Mouse (Mus musculus): ENCODE data around the gene Slirp. TPM values are rescaled to one million over a fixed set of nuclear protein-coding genes. Genes with fewer than 3 reads are reported as not detected.

The Slirp gene
- polyA plus RNA-seq, 1 experiment from 2014 or later: 238 TPM

- no peak overlapping the region for H3K4me3 ChIP-seq (ENCODE audit: low read depth, low read length)
- TF ChIP-seq EP300 (optimal IDR thresholded peaks at IDR 0.05): no peak
- no peak for TF ChIP-seq CTCF (IDR thresholded peaks at IDR 0.05; ENCODE audit: low read depth)
- no peak for ATAC-seq (ENCODE audit: low FRiP score, low TSS enrichment)
- no peaks in the 10 kb centered on the region for H3K4me1 ChIP-seq (replicated peaks; ENCODE audit: control insufficient read depth, insufficient read depth)
- 74% methylated on average over 4 of the region's 4 CpGs for WGBS
- no peak for DNase-seq (ENCODE audit: low spot score)
- H3K36me3 ChIP-seq (ENCODE audit: control insufficient read depth, insufficient read depth, low read length): no peaks in the 10 kb centered on the region
- H3K4me2 ChIP-seq (replicated peaks; ENCODE audit: low read depth): no peak overlapping the region
- H3K9me3 ChIP-seq (ENCODE audit: control insufficient read depth, low read length): no peaks in the 10 kb centered on the region
- no peak overlapping the region for H3K9ac ChIP-seq (ENCODE audit: low read length)
- H3K27me3 ChIP-seq (ENCODE audit: control insufficient read depth, insufficient read depth, low read length): no peaks in the 10 kb centered on the region
- H3K27ac ChIP-seq (replicated peaks): no peak overlapping the region
Measured at GRCm38 (mm10) chr12:87415358-87415757, 28.3 kb upstream of the Slirp start.

- Histone ChIP-seq H3K27me3 (ENCODE audit: control insufficient read depth, insufficient read depth, low read length) (no peaks in the 10 kb centered on the region), H3K4me2 (replicated peaks; ENCODE audit: low read depth) (no peak overlapping the region), H3K27ac (replicated peaks) (no peak overlapping the region), H3K9ac (ENCODE audit: low read length) (no peak overlapping the region), H3K9me3 (ENCODE audit: control insufficient read depth, low read length) (no peaks in the 10 kb centered on the region), H3K4me3 (ENCODE audit: low read depth, low read length) (no peak overlapping the region), H3K36me3 (ENCODE audit: control insufficient read depth, insufficient read depth, low read length) (no peaks in the 10 kb centered on the region), H3K4me1 (replicated peaks; ENCODE audit: control insufficient read depth, insufficient read depth) (no peaks in the 10 kb centered on the region)
- 29% methylated on average over 7 of the region's 7 CpGs for WGBS
- ATAC-seq (ENCODE audit: low FRiP score, low TSS enrichment) (peak; percentile 52; the same call in 1 of the 2 replicates), DNase-seq (ENCODE audit: low spot score) (peak; percentile 80)
- TF ChIP-seq CTCF (IDR thresholded peaks at IDR 0.05; ENCODE audit: low read depth): peak; percentile 93
- TF ChIP-seq EP300 (optimal IDR thresholded peaks at IDR 0.05): no peak
Measured at GRCm38 (mm10) chr12:87416690-87417089, 27.0 kb upstream of the Slirp start.

- no peaks in the 10 kb centered on the region for H3K36me3 ChIP-seq (ENCODE audit: control insufficient read depth, insufficient read depth, low read length)
- no peak overlapping the region for H3K9ac ChIP-seq (ENCODE audit: low read length)
- no peaks in the 10 kb centered on the region for H3K27me3 ChIP-seq (ENCODE audit: control insufficient read depth, insufficient read depth, low read length)
- ATAC-seq (ENCODE audit: low FRiP score, low TSS enrichment) (no peak), DNase-seq (ENCODE audit: low spot score) (no peak)
- no peaks in the 10 kb centered on the region for H3K4me1 ChIP-seq (replicated peaks; ENCODE audit: control insufficient read depth, insufficient read depth)
- H3K27ac ChIP-seq (replicated peaks): no peak overlapping the region
- H3K9me3 ChIP-seq (ENCODE audit: control insufficient read depth, low read length): no peaks in the 10 kb centered on the region
- no peak overlapping the region for H3K4me2 ChIP-seq (replicated peaks; ENCODE audit: low read depth)
- WGBS: 80% methylated on average over 5 of the region's 5 CpGs
- no peak overlapping the region for H3K4me3 ChIP-seq (ENCODE audit: low read depth, low read length)
- TF ChIP-seq CTCF (IDR thresholded peaks at IDR 0.05; ENCODE audit: low read depth): no peak
- TF ChIP-seq EP300 (optimal IDR thresholded peaks at IDR 0.05): no peak
Measured at GRCm38 (mm10) chr12:87418921-87419320, 24.8 kb upstream of the Slirp start.

GRCm38 (mm10) chr12:87419974-87420485 lies 23.7 kb upstream of the Slirp start:
- DNase-seq (ENCODE audit: low spot score) (no peak), ATAC-seq (ENCODE audit: low FRiP score, low TSS enrichment) (0 out of 2 replicates have a peak, but pooled peaks have one; percentile 20)
- Histone ChIP-seq H3K27me3 (ENCODE audit: control insufficient read depth, insufficient read depth, low read length) (no peaks in the 10 kb centered on the region), H3K9ac (ENCODE audit: low read length) (no peak overlapping the region), H3K36me3 (ENCODE audit: control insufficient read depth, insufficient read depth, low read length) (no peaks in the 10 kb centered on the region), H3K9me3 (ENCODE audit: control insufficient read depth, low read length) (no peaks in the 10 kb centered on the region), H3K4me3 (ENCODE audit: low read depth, low read length) (no peak overlapping the region), H3K4me2 (replicated peaks; ENCODE audit: low read depth) (no peak overlapping the region), H3K4me1 (replicated peaks; ENCODE audit: control insufficient read depth, insufficient read depth) (no peaks in the 10 kb centered on the region), H3K27ac (replicated peaks) (no peak overlapping the region)
- TF ChIP-seq CTCF (IDR thresholded peaks at IDR 0.05; ENCODE audit: low read depth) (no peak), EP300 (optimal IDR thresholded peaks at IDR 0.05) (no peak)
- 68% methylated on average over 12 of the region's 12 CpGs for whole genome bisulfite sequencing

- no peak for DNase-seq (ENCODE audit: low spot score)
- H3K4me3 ChIP-seq (ENCODE audit: low read depth, low read length): no peak overlapping the region
- H3K4me1 ChIP-seq (replicated peaks; ENCODE audit: control insufficient read depth, insufficient read depth): no peaks in the 10 kb centered on the region
- no peaks in the 10 kb centered on the region for H3K9me3 ChIP-seq (ENCODE audit: control insufficient read depth, low read length)
- WGBS: 57% methylated on average over 5 of the region's 5 CpGs
- no peaks in the 10 kb centered on the region for H3K36me3 ChIP-seq (ENCODE audit: control insufficient read depth, insufficient read depth, low read length)
- TF ChIP-seq CTCF (IDR thresholded peaks at IDR 0.05; ENCODE audit: low read depth): no peak
- no peak for TF ChIP-seq EP300 (optimal IDR thresholded peaks at IDR 0.05)
- no peak for ATAC-seq (ENCODE audit: low FRiP score, low TSS enrichment)
- no peak overlapping the region for H3K9ac ChIP-seq (ENCODE audit: low read length)
- no peak overlapping the region for H3K27ac ChIP-seq (replicated peaks)
- H3K4me2 ChIP-seq (replicated peaks; ENCODE audit: low read depth): no peak overlapping the region
- H3K27me3 ChIP-seq (ENCODE audit: control insufficient read depth, insufficient read depth, low read length): no peaks in the 10 kb centered on the region
Measured at GRCm38 (mm10) chr12:87421708-87422507, 21.8 kb upstream of the Slirp start.

DNA sequence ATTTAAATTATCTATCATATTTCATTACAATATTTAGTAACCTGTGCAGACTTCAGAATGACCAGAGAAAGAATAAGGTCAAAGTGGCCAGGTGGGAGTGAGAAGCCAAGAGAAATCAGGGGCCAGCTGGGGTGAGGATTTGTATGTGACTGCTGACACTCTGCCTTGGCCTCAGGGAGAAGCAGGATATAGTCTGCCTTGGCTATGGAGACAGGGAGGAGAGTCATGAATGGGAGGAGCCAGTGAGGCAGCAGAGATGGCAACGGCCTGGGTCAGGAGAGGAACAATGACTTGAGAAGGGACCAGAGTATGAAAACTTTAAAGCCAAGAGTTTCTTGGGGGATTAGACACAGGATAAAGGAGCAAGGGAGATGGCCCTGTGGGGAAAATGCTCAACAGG lies 20.0 kb upstream of the Slirp start:
- ATAC-seq (ENCODE audit: low FRiP score, low TSS enrichment) (no peak), DNase-seq (ENCODE audit: low spot score) (no peak)
- H3K4me1 ChIP-seq (replicated peaks; ENCODE audit: control insufficient read depth, insufficient read depth): no peaks in the 10 kb centered on the region
- no peak overlapping the region for H3K4me3 ChIP-seq (ENCODE audit: low read depth, low read length)
- H3K27me3 ChIP-seq (ENCODE audit: control insufficient read depth, insufficient read depth, low read length): no peaks in the 10 kb centered on the region
- WGBS: 48% methylated on average over 1 of the region's 1 CpGs
- peaks cover 6% of the 10 kb centered on the region for H3K36me3 ChIP-seq (ENCODE audit: control insufficient read depth, insufficient read depth, low read length)
- H3K9me3 ChIP-seq (ENCODE audit: control insufficient read depth, low read length): no peaks in the 10 kb centered on the region
- no peak overlapping the region for H3K4me2 ChIP-seq (replicated peaks; ENCODE audit: low read depth)
- H3K9ac ChIP-seq (ENCODE audit: low read length): no peak overlapping the region
- H3K27ac ChIP-seq (replicated peaks): no peak overlapping the region
- TF ChIP-seq CTCF (IDR thresholded peaks at IDR 0.05; ENCODE audit: low read depth): no peak
- TF ChIP-seq EP300 (optimal IDR thresholded peaks at IDR 0.05): no peak
